Mouse (Mus musculus) liver, adult 2 months (tissue): Measurements from ENCODE around the gene Ssbp4.

Source experiments
- CTCF ChIP-seq: fragments of 200-500 bp; IDR thresholded peaks from 2 replicates; pipeline ENCODE4 v1.5.1; 2011; ENCODE audit warnings: low read depth, low read length, control low read depth
- POLR2A ChIP-seq: fragments of 200-500 bp; IDR thresholded peaks from 2 replicates; pipeline ENCODE4 v1.6.1; 2011; ENCODE audit warnings: low read length, control low read depth; ENCODE audit not compliant: insufficient read depth; ENCODE audit errors: extremely low read depth

- TF ChIP-seq CTCF (no peak), POLR2A (no peak)
Measured at GRCm38 (mm10) chr8:70627041-70627440, 18.4 kb upstream of the Ssbp4 start.
